Mouse (Mus musculus): ENCODE results near the gene Bpifa2. TPM values are rescaled to one million over a fixed set of nuclear protein-coding genes. Genes with fewer than 3 reads are reported as not detected.
"Not testable (repeated sequence)": the region's sequence is repeated elsewhere in the genome, so short reads cannot be mapped to it uniquely, and the experiment has no call there.

The Bpifa2 gene
- polyA plus RNA-seq, 1 experiment = 0.11 TPM

DNA sequence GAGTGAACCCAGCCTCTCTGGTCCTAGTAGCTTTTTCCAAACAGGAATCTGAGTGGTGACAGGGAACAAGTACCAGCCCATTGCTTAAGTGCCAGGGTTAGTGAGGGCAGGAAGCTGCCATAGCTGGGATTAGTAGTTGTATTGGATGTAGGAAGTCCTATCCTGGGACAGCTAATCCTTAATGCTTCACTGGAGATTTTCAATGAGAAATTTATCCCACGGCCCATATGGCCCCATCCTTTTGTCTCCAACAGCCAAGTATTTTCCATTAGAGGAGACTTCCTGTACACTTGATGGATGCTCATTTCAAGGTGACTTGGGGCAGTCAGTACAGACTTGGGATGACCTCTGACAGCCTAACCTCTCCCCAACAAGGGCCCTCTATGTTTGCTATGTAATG is 3.6 kb upstream of the Bpifa2 start:
- no peaks in the 10 kb centered on the region for H3K36me3 ChIP-seq (ENCODE audit: control insufficient read depth, insufficient read depth, low read length)
- H3K4me3 ChIP-seq (ENCODE audit: control insufficient read depth, low read depth, low read length) = no peak overlapping the region
- H3K4me1 ChIP-seq (ENCODE audit: control insufficient read depth, insufficient read depth, low read length) = no peaks in the 10 kb centered on the region
- no peak for TF ChIP-seq CTCF (IDR thresholded peaks at IDR 0.05; ENCODE audit: control insufficient read depth, insufficient read depth, insufficient replicate concordance, low read depth, low read length)
- TF ChIP-seq POLR2A (IDR thresholded peaks at IDR 0.05; ENCODE audit: control insufficient read depth, low read depth, low read length) = no peak
- no peaks in the 10 kb centered on the region for H3K27me3 ChIP-seq (ENCODE audit: control insufficient read depth, insufficient read depth, low read length)
- H3K27ac ChIP-seq (ENCODE audit: control insufficient read depth, insufficient read depth, low read depth, low read length) = no peak overlapping the region

DNA sequence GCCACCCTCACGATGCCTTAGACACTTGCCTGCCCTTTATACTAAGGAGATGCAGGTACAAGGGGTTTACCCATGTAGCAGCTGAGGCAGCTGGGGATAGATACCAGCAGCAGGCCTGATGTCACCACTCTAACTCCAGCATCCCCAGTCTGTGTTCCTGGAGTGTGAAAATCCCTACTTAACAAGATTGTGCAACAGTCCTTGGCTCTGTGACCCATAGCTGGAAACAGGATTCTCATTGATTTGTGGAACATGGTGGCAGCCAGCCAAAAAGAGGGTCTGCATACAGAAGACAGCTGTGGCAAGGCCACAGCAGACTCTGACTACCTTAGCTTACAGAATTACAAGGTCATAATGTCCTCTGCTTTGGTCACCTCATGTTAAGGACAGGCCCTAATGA is 3.0 kb upstream of the Bpifa2 start:
- Histone ChIP-seq H3K4me1 (ENCODE audit: control insufficient read depth, insufficient read depth, low read length) (no peaks in the 10 kb centered on the region), H3K27ac (ENCODE audit: control insufficient read depth, insufficient read depth, low read depth, low read length) (no peak overlapping the region), H3K27me3 (ENCODE audit: control insufficient read depth, insufficient read depth, low read length) (no peaks in the 10 kb centered on the region), H3K4me3 (ENCODE audit: control insufficient read depth, low read depth, low read length) (no peak overlapping the region), H3K36me3 (ENCODE audit: control insufficient read depth, insufficient read depth, low read length) (no peaks in the 10 kb centered on the region)
- no peak for TF ChIP-seq POLR2A (IDR thresholded peaks at IDR 0.05; ENCODE audit: control insufficient read depth, low read depth, low read length)
- TF ChIP-seq CTCF (IDR thresholded peaks at IDR 0.05; ENCODE audit: control insufficient read depth, insufficient read depth, insufficient replicate concordance, low read depth, low read length) = no peak

DNA sequence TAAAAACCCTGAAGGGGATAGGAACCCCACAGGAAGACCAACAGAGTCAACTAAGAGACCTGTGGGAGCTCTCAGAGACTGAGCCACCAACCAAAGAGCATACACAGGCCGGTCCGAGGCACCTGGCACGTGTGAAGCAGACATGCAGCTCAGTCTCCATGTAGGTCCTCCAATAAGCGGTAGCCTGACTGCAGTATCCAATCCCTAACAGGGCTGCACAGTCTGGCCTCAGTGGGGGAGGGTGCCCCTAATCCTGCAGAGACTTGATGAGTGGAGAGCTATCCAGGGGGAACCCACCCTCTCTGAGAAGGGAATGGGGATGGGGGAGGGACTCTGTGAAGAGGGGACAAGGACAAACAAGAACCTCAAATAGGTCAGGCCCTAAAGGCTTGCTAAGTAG is 2.3 kb upstream of the Bpifa2 start:
- no peaks in the 10 kb centered on the region for H3K27me3 ChIP-seq (ENCODE audit: control insufficient read depth, insufficient read depth, low read length)
- H3K36me3 ChIP-seq (ENCODE audit: control insufficient read depth, insufficient read depth, low read length) = no peaks in the 10 kb centered on the region
- H3K4me1 ChIP-seq (ENCODE audit: control insufficient read depth, insufficient read depth, low read length) = no peaks in the 10 kb centered on the region
- no peak overlapping the region for H3K4me3 ChIP-seq (ENCODE audit: control insufficient read depth, low read depth, low read length)
- H3K27ac ChIP-seq (ENCODE audit: control insufficient read depth, insufficient read depth, low read depth, low read length) = no peak overlapping the region
- TF ChIP-seq CTCF (IDR thresholded peaks at IDR 0.05; ENCODE audit: control insufficient read depth, insufficient read depth, insufficient replicate concordance, low read depth, low read length) (no peak), POLR2A (IDR thresholded peaks at IDR 0.05; ENCODE audit: control insufficient read depth, low read depth, low read length) (no peak)

DNA sequence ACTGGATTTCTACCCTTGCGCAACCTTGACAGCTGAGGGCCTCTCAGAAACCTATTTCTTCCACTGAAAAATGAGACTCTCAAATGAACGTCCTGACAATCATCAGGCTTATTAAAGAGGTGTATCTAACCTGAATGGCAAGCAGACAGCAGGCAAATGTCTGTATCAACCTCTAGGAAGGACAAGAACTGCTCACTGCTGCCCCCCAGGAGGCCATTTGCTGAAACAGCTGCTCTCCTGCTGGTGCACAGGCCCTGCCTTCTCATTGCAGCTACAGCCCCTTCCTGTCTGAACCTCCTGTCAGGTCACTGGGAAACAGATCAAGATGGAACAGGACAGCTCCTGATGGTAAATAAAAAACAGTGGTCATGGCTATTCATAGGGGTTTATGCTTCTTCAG is 1.7 kb upstream of the Bpifa2 start:
- Histone ChIP-seq H3K36me3 (ENCODE audit: control insufficient read depth, insufficient read depth, low read length) (no peaks in the 10 kb centered on the region), H3K4me1 (ENCODE audit: control insufficient read depth, insufficient read depth, low read length) (no peaks in the 10 kb centered on the region), H3K27ac (ENCODE audit: control insufficient read depth, insufficient read depth, low read depth, low read length) (no peak overlapping the region), H3K4me3 (ENCODE audit: control insufficient read depth, low read depth, low read length) (no peak overlapping the region), H3K27me3 (ENCODE audit: control insufficient read depth, insufficient read depth, low read length) (no peaks in the 10 kb centered on the region)
- TF ChIP-seq CTCF (IDR thresholded peaks at IDR 0.05; ENCODE audit: control insufficient read depth, insufficient read depth, insufficient replicate concordance, low read depth, low read length) (no peak), POLR2A (IDR thresholded peaks at IDR 0.05; ENCODE audit: control insufficient read depth, low read depth, low read length) (no peak)

DNA sequence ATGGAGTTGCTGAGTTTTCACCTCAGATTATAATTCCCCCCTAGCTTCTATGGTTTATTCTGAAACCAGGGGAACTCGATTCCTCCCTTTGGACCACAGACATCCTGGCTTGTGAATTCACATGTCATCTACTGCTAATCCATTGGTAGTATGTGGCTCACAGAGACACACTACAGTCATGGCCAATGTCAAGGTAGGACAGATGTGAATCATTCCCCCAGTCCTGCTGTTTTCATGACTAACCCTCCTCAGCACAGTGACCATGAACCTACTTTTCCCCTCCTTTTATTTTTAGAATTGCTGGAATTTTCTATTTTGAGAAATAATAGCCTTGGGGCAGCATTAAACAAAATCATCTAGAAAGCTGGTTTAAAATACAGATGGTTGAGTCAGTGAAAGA is 684 bp upstream of the Bpifa2 start:
- TF ChIP-seq POLR2A (IDR thresholded peaks at IDR 0.05; ENCODE audit: control insufficient read depth, low read depth, low read length) = no peak
- no peak for TF ChIP-seq CTCF (IDR thresholded peaks at IDR 0.05; ENCODE audit: control insufficient read depth, insufficient read depth, insufficient replicate concordance, low read depth, low read length)

DNA sequence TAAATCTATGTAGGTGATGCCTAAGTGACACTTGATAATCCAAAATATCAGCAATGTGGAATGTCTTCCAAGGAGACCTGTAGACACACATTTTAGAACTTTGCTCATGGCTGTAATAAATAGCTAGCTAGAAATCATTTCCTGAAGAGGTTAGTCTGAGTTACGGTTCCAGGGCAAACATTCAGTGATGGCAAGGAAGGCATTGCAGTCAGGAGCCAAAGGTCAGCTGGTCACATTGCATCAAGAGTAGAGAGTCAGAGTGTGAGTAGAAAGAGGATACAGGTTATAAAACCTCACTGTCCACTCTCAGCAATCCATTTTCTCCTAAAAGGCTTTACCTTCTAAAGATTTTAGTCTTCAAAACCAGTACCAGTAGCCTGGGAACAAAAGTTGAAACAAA is 9.9 kb downstream of the Bpifa2 start:
- Histone ChIP-seq H3K27ac (ENCODE audit: control insufficient read depth, insufficient read depth, low read depth, low read length) (no peak overlapping the region), H3K27me3 (ENCODE audit: control insufficient read depth, insufficient read depth, low read length) (no peaks in the 10 kb centered on the region), H3K4me1 (ENCODE audit: control insufficient read depth, insufficient read depth, low read length) (no peaks in the 10 kb centered on the region), H3K4me3 (ENCODE audit: control insufficient read depth, low read depth, low read length) (no peak overlapping the region), H3K36me3 (ENCODE audit: control insufficient read depth, insufficient read depth, low read length) (no peaks in the 10 kb centered on the region)
- TF ChIP-seq CTCF (IDR thresholded peaks at IDR 0.05; ENCODE audit: control insufficient read depth, insufficient read depth, insufficient replicate concordance, low read depth, low read length) (no peak), POLR2A (IDR thresholded peaks at IDR 0.05; ENCODE audit: control insufficient read depth, low read depth, low read length) (no peak)

More for the DNA sequence above, 684 bp upstream of the Bpifa2 start:
- H3K27me3 ChIP-seq (ENCODE audit: control insufficient read depth, insufficient read depth, low read length) = no peaks in the 10 kb centered on the region
- no peaks in the 10 kb centered on the region for H3K4me1 ChIP-seq (ENCODE audit: control insufficient read depth, insufficient read depth, low read length)
- no peak overlapping the region for H3K4me3 ChIP-seq (ENCODE audit: control insufficient read depth, low read depth, low read length)
- H3K36me3 ChIP-seq (ENCODE audit: control insufficient read depth, insufficient read depth, low read length) = no peaks in the 10 kb centered on the region
- H3K27ac ChIP-seq (ENCODE audit: control insufficient read depth, insufficient read depth, low read depth, low read length) = no peak overlapping the region

DNA sequence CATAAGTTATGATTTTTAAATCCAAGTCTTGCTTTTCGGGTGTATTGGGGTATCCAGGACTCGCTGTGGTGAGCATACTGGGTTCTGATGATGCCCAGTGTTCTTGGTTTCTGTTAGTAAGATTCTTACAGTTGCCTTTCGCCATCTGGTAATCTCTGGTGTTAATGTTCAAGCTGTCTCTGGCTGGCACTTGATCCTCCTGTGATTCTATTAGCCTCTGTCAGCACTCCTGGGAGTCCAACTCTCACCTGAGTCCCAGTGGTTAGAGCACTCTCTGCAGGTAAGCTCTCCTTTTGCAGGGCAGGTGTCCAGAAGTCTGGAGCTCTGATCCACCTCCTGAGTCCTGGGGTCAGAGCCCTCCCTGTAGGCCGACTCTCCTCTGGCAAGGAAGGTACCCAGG is 16.6 kb downstream of the Bpifa2 start:
- not testable (repeated sequence) for H3K36me3 ChIP-seq (ENCODE audit: control insufficient read depth, insufficient read depth, low read length); H3K27ac ChIP-seq (ENCODE audit: control insufficient read depth, insufficient read depth, low read depth, low read length); H3K4me1 ChIP-seq (ENCODE audit: control insufficient read depth, insufficient read depth, low read length); H3K27me3 ChIP-seq (ENCODE audit: control insufficient read depth, insufficient read depth, low read length); H3K4me3 ChIP-seq (ENCODE audit: control insufficient read depth, low read depth, low read length)

DNA sequence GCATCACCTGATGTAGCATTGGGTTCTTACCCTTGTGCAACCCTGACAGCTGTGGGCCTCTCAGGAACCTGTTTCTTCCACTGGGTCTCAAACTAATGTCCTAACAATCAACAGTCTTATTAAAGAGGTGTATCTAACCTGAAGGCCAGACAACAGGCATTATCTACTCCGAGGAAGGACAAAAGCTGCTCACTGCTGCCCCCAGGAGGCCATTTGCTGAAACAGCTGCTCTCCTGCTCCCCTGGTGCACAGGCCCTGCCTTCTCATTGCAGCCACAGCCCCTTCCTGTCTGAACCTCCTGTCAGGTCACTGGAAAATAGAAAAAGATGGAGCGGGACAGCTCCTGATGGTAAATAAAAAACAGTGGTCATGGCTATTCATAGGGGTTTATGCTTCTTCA is 30.9 kb downstream of the Bpifa2 start:
- TF ChIP-seq POLR2A (IDR thresholded peaks at IDR 0.05; ENCODE audit: control insufficient read depth, low read depth, low read length) (no peak), CTCF (IDR thresholded peaks at IDR 0.05; ENCODE audit: control insufficient read depth, insufficient read depth, insufficient replicate concordance, low read depth, low read length) (peak; percentile 78; the same call in 1 of the 2 replicates)
- Histone ChIP-seq H3K4me1 (ENCODE audit: control insufficient read depth, insufficient read depth, low read length) (no peaks in the 10 kb centered on the region), H3K4me3 (ENCODE audit: control insufficient read depth, low read depth, low read length) (no peak overlapping the region), H3K27me3 (ENCODE audit: control insufficient read depth, insufficient read depth, low read length) (no peaks in the 10 kb centered on the region), H3K27ac (ENCODE audit: control insufficient read depth, insufficient read depth, low read depth, low read length) (no peak overlapping the region), H3K36me3 (ENCODE audit: control insufficient read depth, insufficient read depth, low read length) (no peaks in the 10 kb centered on the region)

Measured in testis, adult 2 months (tissue).